Mouse (Mus musculus): ENCODE measurements around the gene Il1r1.

- TF ChIP-seq CTCF (IDR thresholded peaks at IDR 0.05; ENCODE audit: control insufficient read depth, insufficient read depth, insufficient replicate concordance, low read depth, low read length) = no peak
- no peak for TF ChIP-seq POLR2A (IDR thresholded peaks at IDR 0.05; ENCODE audit: control insufficient read depth, low read depth, low read length)
Measured at GRCm38 (mm10) chr1:40340102-40340501, 115.2 kb downstream of the Il1r1 start.
